Mouse (Mus musculus) stomach, postnatal 0 days (tissue): ENCODE results near the gene Dcpp3. TPM values are rescaled to one million over a fixed set of nuclear protein-coding genes. Genes with fewer than 3 reads are reported as not detected.
A peak's percentile ranks its signal among the peaks of the same experiment; 100 is the strongest.

Experiments
- ATAC-seq: fragments of 200-750 bp; cut with Nextera tagmentation; 2 replicates; pipeline ENCODE4 v1.8.0; 2017; ENCODE audit not compliant: low FRiP score, low TSS enrichment
- DNase-seq: peaks from one replicate; pipeline ENCODE4 v3.0.0-alpha.2; 2016; ENCODE audit warnings: low spot score
- H3K27ac ChIP-seq: fragments of 300-500 bp; sonication (generic); replicated peaks from 2 replicates; pipeline ENCODE4 v1.5.1; 2014; ENCODE audit warnings: mild to moderate bottlenecking, control low read depth
- H3K27me3 ChIP-seq: fragments of 300-500 bp; sonication (generic); 2 replicates; pipeline ENCODE4 v1.6.1; 2014; ENCODE audit warnings: low read length; ENCODE audit not compliant: control insufficient read depth, insufficient read depth
- H3K36me3 ChIP-seq: fragments of 300-500 bp; sonication (generic); 2 replicates; pipeline ENCODE4 v1.6.1; 2014; ENCODE audit warnings: low read length, mixed read lengths; ENCODE audit not compliant: control insufficient read depth, insufficient read depth
- H3K4me1 ChIP-seq: fragments of 300-500 bp; sonication (generic); replicated peaks from 2 replicates; pipeline ENCODE4 v1.6.1; 2014; ENCODE audit warnings: antibody characterized with exemption; ENCODE audit not compliant: control insufficient read depth, insufficient read depth
- H3K4me2 ChIP-seq: fragments of 300-500 bp; sonication (generic); replicated peaks from 2 replicates; pipeline ENCODE4 v1.6.1; 2014; ENCODE audit warnings: low read depth, mild to moderate bottlenecking, control low read depth, moderate library complexity
- H3K4me3 ChIP-seq: fragments of 300-500 bp; sonication (generic); 2 replicates; pipeline ENCODE4 v1.5.1; 2014; ENCODE audit warnings: low read depth, low read length, control low read depth
- H3K9ac ChIP-seq: fragments of 300-500 bp; sonication (generic); 2 replicates; pipeline ENCODE4 v1.6.1; 2014; ENCODE audit warnings: mild to moderate bottlenecking, low read length, control low read depth, mixed read lengths
- H3K9me3 ChIP-seq: fragments of 300-500 bp; sonication (generic); 2 replicates; pipeline ENCODE4 v1.6.1; 2016; ENCODE audit warnings: low read length; ENCODE audit not compliant: control insufficient read depth
- CTCF ChIP-seq: IDR thresholded peaks from 2 replicates; pipeline ENCODE4 v1.5.1; 2016; ENCODE audit warnings: antibody characterized with exemption, low read depth, mild to moderate bottlenecking, moderate library complexity
- EP300 ChIP-seq: optimal IDR thresholded peaks from 2 replicates; pipeline ENCODE3; 2016; ENCODE audit warnings: antibody characterized with exemption
- WGBS: fragments of 180-500 bp; shearing (Covaris S2); extraction: QIAGEN DNeasy Blood & Tissue Kit; methylation state at CpG from one replicate; pipeline ENCODE4 v1.1.7; 2014; 5-methylcytosine and 5-hydroxymethylcytosine counted together
- polyA plus RNA-seq: library from polyadenylated mRNA; unstranded; fragments of >200 nt; fragmentation: Nextera tagmentation; extraction: Ambion mirVana; gene quantifications from 2 replicates; pipeline ENCODE4 v1.2.1, GENCODE M21; 2015

Gene Dcpp3
- polyA plus RNA-seq, 1 experiment from 2014 or later, result not detected

DNA sequence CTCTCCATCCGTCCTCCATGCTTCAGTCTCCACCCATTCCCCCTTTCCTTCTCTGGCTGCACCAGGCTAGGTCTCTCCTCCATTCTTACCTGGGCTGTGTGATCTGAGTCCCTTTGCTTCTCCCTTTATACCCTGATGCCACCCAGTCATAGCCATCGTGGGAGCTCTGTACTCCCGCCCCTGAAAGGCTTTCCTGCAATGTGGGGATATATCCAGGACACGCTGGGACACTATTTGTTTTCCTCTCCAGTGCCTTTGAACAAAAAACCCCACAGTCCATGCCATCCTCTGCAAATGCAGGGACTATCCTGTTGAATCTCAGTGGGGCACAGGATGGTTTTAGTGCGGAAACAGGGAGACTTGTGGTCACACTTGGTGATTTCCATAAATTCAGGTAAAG is 37.9 kb downstream of the Dcpp3 start, which contains the start of gene Sbpl:
Gene Sbpl, minus strand, starts transcription at position 101 of the 400 bp plus-strand sequence.
- Histone ChIP-seq H3K4me2 (no peak within 1 kb of the TSS), H3K9ac (no peak within 1 kb of the TSS), H3K4me1 (no peaks in the 10 kb centered on the region), H3K9me3 (no peaks in the 10 kb centered on the region), H3K27me3 (no peaks in the 10 kb centered on the region), H3K27ac (no peak within 1 kb of the TSS), H3K36me3 (no peaks in the 10 kb centered on the region), H3K4me3 (no peak within 1 kb of the TSS)
- ATAC-seq (no peak), DNase-seq (no peak)
- TF ChIP-seq CTCF (no peak), EP300 (no peak)
- 77% methylated on average over 5 of the region's 5 CpGs for WGBS

- Histone ChIP-seq H3K4me2 (no peak overlapping the region), H3K9me3 (no peaks in the 10 kb centered on the region), H3K36me3 (no peaks in the 10 kb centered on the region), H3K4me1 (no peaks in the 10 kb centered on the region), H3K27ac (no peak overlapping the region), H3K4me3 (no peak overlapping the region), H3K27me3 (no peaks in the 10 kb centered on the region), H3K9ac (no peak overlapping the region)
- WGBS, result 36% methylated on average over 3 of the region's 3 CpGs
- ATAC-seq (peak; percentile 90), DNase-seq (peak; percentile 85)
- TF ChIP-seq EP300, result no peak
- peak; percentile 100 for TF ChIP-seq CTCF
Observed at GRCm38 (mm10) chr17:23960084-23960738, 43.0 kb downstream of the Dcpp3 start.

DNA sequence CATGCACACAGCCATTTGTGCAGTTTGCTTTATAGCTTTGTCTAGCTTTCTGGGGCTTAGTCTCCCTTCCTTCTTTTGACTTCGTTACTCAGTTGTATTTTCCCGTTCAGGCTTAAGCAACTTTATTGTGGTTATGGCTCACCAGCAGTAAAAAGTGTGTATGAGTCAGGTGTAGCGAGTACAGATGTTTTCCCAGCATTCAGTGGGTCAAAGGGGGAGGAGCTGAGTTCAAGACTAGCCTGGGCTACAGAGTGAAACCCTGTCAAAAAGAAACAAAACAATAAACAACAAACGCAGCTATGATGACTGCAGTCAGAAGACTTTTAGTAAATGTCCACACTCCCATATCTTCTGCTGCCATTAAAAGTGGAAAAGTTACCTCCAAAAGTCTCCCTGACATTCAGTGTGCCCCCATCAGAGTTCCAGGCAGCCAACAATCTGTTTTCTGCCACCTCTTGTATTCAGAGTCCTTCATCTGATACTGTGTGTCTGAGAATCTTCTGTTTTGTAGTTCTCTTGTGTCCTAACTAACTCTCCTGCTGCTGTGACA is 44.4 kb downstream of the Dcpp3 start:
- Histone ChIP-seq H3K27ac (no peak overlapping the region), H3K27me3 (no peaks in the 10 kb centered on the region), H3K36me3 (no peaks in the 10 kb centered on the region), H3K9me3 (no peaks in the 10 kb centered on the region), H3K4me3 (no peak overlapping the region), H3K9ac (no peak overlapping the region), H3K4me1 (no peaks in the 10 kb centered on the region), H3K4me2 (no peak overlapping the region)
- DNase-seq (no peak), ATAC-seq (no peak)
- 56% methylated on average over 4 of the region's 4 CpGs for WGBS
- TF ChIP-seq EP300 (no peak), CTCF (no peak)

DNA sequence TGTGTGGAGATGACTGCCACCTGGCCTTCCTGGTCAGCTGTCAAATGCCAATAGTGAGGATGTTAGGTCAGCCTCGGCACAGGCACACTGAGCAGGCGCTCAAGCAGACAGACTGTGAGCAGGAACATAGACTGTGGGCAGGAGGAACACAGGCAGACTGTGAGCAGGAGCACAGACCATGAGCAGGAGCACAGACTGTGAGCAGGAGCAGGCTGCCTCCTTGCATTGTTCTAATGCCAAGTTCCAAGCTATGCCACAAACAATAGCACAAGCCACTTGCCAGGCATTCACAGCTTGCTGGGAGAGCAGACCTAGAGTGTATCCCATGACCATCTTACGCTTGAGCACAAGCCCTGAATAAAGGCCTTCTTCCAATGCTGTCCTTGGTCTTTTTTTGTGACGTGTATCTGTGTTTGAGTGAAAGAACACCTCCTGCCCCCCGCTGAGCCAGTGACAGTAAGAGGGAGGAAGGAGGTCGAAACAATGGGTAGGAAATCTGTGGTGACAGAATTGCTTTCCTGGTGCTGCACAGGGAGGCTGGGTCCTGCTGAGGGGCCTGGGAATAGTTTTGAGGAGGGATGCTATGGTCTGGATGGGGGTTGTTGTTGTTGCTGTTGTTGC is 48.7 kb downstream of the Dcpp3 start:
- no peak for DNase-seq
- H3K9me3 ChIP-seq, result no peaks in the 10 kb centered on the region
- TF ChIP-seq EP300, result no peak
- TF ChIP-seq CTCF, result no peak
- H3K4me3 ChIP-seq, result no peak overlapping the region
- no peak for ATAC-seq
- no peak overlapping the region for H3K27ac ChIP-seq
- H3K4me1 ChIP-seq, result no peaks in the 10 kb centered on the region
- 58% methylated on average over 6 of the region's 6 CpGs for WGBS
- H3K27me3 ChIP-seq, result no peaks in the 10 kb centered on the region
- no peak overlapping the region for H3K9ac ChIP-seq
- no peak overlapping the region for H3K4me2 ChIP-seq
- no peaks in the 10 kb centered on the region for H3K36me3 ChIP-seq

- peak overlapping the region; percentile 53 for H3K27ac ChIP-seq
- no peak overlapping the region for H3K9ac ChIP-seq
- no peak overlapping the region for H3K4me2 ChIP-seq
- H3K4me3 ChIP-seq, result no peak overlapping the region
- no peaks in the 10 kb centered on the region for H3K27me3 ChIP-seq
- no peaks in the 10 kb centered on the region for H3K9me3 ChIP-seq
- ATAC-seq (peak; percentile 92), DNase-seq (peak; percentile 33)
- H3K36me3 ChIP-seq, result no peaks in the 10 kb centered on the region
- no peaks in the 10 kb centered on the region for H3K4me1 ChIP-seq
- 76% methylated on average over 10 of the region's 10 CpGs for WGBS
- TF ChIP-seq EP300 (no peak), CTCF (no peak)
Observed at GRCm38 (mm10) chr17:23966658-23967401, 49.6 kb downstream of the Dcpp3 start.

GRCm38 (mm10) chr17:23968780-23969179 is 51.5 kb downstream of the Dcpp3 start:
- no peak overlapping the region for H3K4me2 ChIP-seq
- no peak overlapping the region for H3K4me3 ChIP-seq
- no peak for ATAC-seq
- H3K27me3 ChIP-seq, result no peaks in the 10 kb centered on the region
- H3K9me3 ChIP-seq, result no peaks in the 10 kb centered on the region
- TF ChIP-seq CTCF (peak; percentile 45), EP300 (no peak)
- H3K4me1 ChIP-seq, result no peaks in the 10 kb centered on the region
- no peak for DNase-seq
- 47% methylated on average over 2 of the region's 2 CpGs for WGBS
- H3K9ac ChIP-seq, result no peak overlapping the region
- H3K36me3 ChIP-seq, result no peaks in the 10 kb centered on the region
- H3K27ac ChIP-seq, result no peak overlapping the region

Other genes with a start within 250 kb of the Dcpp3 start
- 183 and 186 TPM in 2 replicates for gene Hcfc1r1, start 243.9 kb upstream of the Dcpp3 start, polyA plus RNA-seq
- 17.7 and 18.1 TPM in 2 replicates for gene Thoc6, start 243.6 kb upstream of the Dcpp3 start, polyA plus RNA-seq
- gene Tnfrsf12a, start 240.0 kb upstream of the Dcpp3 start, polyA plus RNA-seq, result 33.5 and 33.7 TPM in 2 replicates
- gene Cldn6, start 238.2 kb upstream of the Dcpp3 start, polyA plus RNA-seq, result 3.0 and 3.2 TPM in 2 replicates
- 0.79 and 0.92 TPM in 2 replicates for gene Cldn9, start 233.4 kb upstream of the Dcpp3 start, polyA plus RNA-seq
- gene 1520401A03Rik, start 194.7 kb upstream of the Dcpp3 start, polyA plus RNA-seq, result 0.04 and 0.16 TPM in 2 replicates
- 17.1 and 17.6 TPM in 2 replicates for gene Pkmyt1, start 191.1 kb upstream of the Dcpp3 start, polyA plus RNA-seq
- gene Paqr4, start 176.6 kb upstream of the Dcpp3 start, polyA plus RNA-seq, result 26.3 and 28.0 TPM in 2 replicates
- 2.7 and 3.0 TPM in 2 replicates for gene Kremen2, start 171.6 kb upstream of the Dcpp3 start, polyA plus RNA-seq
- gene Flywch1, start 145.9 kb upstream of the Dcpp3 start, polyA plus RNA-seq, result 24.2 and 27.3 TPM in 2 replicates
- 15.9 and 16.4 TPM in 2 replicates for gene Flywch2, start 131.4 kb upstream of the Dcpp3 start, polyA plus RNA-seq
- gene Srrm2, start 126.9 kb upstream of the Dcpp3 start, polyA plus RNA-seq, result 211 and 215 TPM in 2 replicates
- 881 and 1,013 TPM in 2 replicates for gene Elob, start 88.3 kb upstream of the Dcpp3 start, polyA plus RNA-seq
- 0.11 TPM in 1 of 2 replicates, not detected in the other for gene Prss33, start 81.4 kb upstream of the Dcpp3 start, polyA plus RNA-seq
- gene Prss32, start 73.6 kb upstream of the Dcpp3 start, polyA plus RNA-seq, result 13.6 and 14.8 TPM in 2 replicates
- 0.88 and 0.90 TPM in 2 replicates for gene Prss41, start 73.3 kb upstream of the Dcpp3 start, polyA plus RNA-seq
- not detected in 2 replicates for gene Prss21, start 49.4 kb upstream of the Dcpp3 start, polyA plus RNA-seq
- gene Dcpp1, start 36.6 kb upstream of the Dcpp3 start, polyA plus RNA-seq, result not detected in 2 replicates
- gene Dcpp2, start 36.6 kb upstream of the Dcpp3 start, polyA plus RNA-seq, result not detected in 2 replicates
- not detected in 2 replicates for gene Sbp, start 24.2 kb downstream of the Dcpp3 start, polyA plus RNA-seq
- not detected in 2 replicates for gene Sbpl, start 37.8 kb downstream of the Dcpp3 start, polyA plus RNA-seq
- gene Prss30, start 63.1 kb downstream of the Dcpp3 start, polyA plus RNA-seq, result 0.08 and 0.11 TPM in 2 replicates
- gene Prss22, start 80.6 kb downstream of the Dcpp3 start, polyA plus RNA-seq, result 3.4 and 4.8 TPM in 2 replicates
- 40.8 and 47.1 TPM in 2 replicates for gene Prss27, start 120.7 kb downstream of the Dcpp3 start, polyA plus RNA-seq
- gene Kctd5, start 156.0 kb downstream of the Dcpp3 start, polyA plus RNA-seq, result 44.7 and 45.6 TPM in 2 replicates
- gene Pdpk1, start 233.5 kb downstream of the Dcpp3 start, polyA plus RNA-seq, result 26.7 and 28.0 TPM in 2 replicates
- gene Amdhd2, start 246.3 kb downstream of the Dcpp3 start, polyA plus RNA-seq, result 20.5 and 21.7 TPM in 2 replicates